Mouse (Mus musculus): ENCODE measurements at regions not wholly inside any gene's neighbourhood (a gene's known extent, or its start where the extent isn't known, plus 50 kb on each side); places are given as distances from the start of the nearest gene placed in this dataset.

GRCm38 (mm10) chrX:76077781-76078180, 186.3 kb upstream of the Cldn34b3 start:
- no peak overlapping the region for H3K4me2 ChIP-seq (ENCODE audit: low read length)
- no peak for ATAC-seq (ENCODE audit: insufficient number of reproducible peaks, insufficient read depth, low FRiP score, low read depth)
- H3K9me3 ChIP-seq (ENCODE audit: control insufficient read depth, low read length) = no peaks in the 10 kb centered on the region
- no peaks in the 10 kb centered on the region for H3K36me3 ChIP-seq (ENCODE audit: control insufficient read depth, insufficient read depth, low read length)
- no peaks in the 10 kb centered on the region for H3K4me1 ChIP-seq (ENCODE audit: control insufficient read depth in 2 of 2, insufficient read depth in 2 of 2, low read length in 2 of 2)
- no peak overlapping the region for H3K9ac ChIP-seq (ENCODE audit: low read length)
- no peak overlapping the region for H3K4me3 ChIP-seq (ENCODE audit: control insufficient read depth in 1 of 2, insufficient read depth in 1 of 2, low read depth in 1 of 2, low read length in 2 of 2)
- 85% methylated on average over 3 of the region's 3 CpGs for WGBS
- H3K27ac ChIP-seq (replicated peaks in 1 of 2; ENCODE audit: control insufficient read depth in 1 of 2, insufficient read depth in 1 of 2, low read depth in 2 of 2, low read length in 2 of 2) = no peak overlapping the region
- no peaks in the 10 kb centered on the region for H3K27me3 ChIP-seq (ENCODE audit: control insufficient read depth, insufficient read depth, low read length)

- no peak for ATAC-seq (ENCODE audit: insufficient number of reproducible peaks, insufficient read depth, low FRiP score, low read depth)
- H3K27ac ChIP-seq (replicated peaks in 1 of 2; ENCODE audit: control insufficient read depth in 1 of 2, insufficient read depth in 1 of 2, low read depth in 2 of 2, low read length in 2 of 2) = no peak overlapping the region
- H3K9me3 ChIP-seq (ENCODE audit: control insufficient read depth, low read length) = no peaks in the 10 kb centered on the region
These were observed 181.4 kb upstream of the Cldn34b3 start for GRCm38 (mm10) chrX:76082670-76083069.

GRCm38 (mm10) chrX:76110763-76111474, 153.2 kb upstream of the Cldn34b3 start:
- WGBS = 35% methylated on average over 4 of the region's 4 CpGs
- H3K4me1 ChIP-seq (ENCODE audit: control insufficient read depth in 2 of 2, insufficient read depth in 2 of 2, low read length in 2 of 2) = no peaks in the 10 kb centered on the region
- H3K4me2 ChIP-seq (ENCODE audit: low read length) = no peak overlapping the region
- no peaks in the 10 kb centered on the region for H3K9me3 ChIP-seq (ENCODE audit: control insufficient read depth, low read length)
- no peak for ATAC-seq (ENCODE audit: insufficient number of reproducible peaks, insufficient read depth, low FRiP score, low read depth)
- no peak overlapping the region for H3K9ac ChIP-seq (ENCODE audit: low read length)
- H3K36me3 ChIP-seq (ENCODE audit: control insufficient read depth, insufficient read depth, low read length) = no peaks in the 10 kb centered on the region
- H3K4me3 ChIP-seq (ENCODE audit: control insufficient read depth in 1 of 2, insufficient read depth in 1 of 2, low read depth in 1 of 2, low read length in 2 of 2) = no peak overlapping the region
- H3K27me3 ChIP-seq (ENCODE audit: control insufficient read depth, insufficient read depth, low read length) = no peaks in the 10 kb centered on the region
- H3K27ac ChIP-seq (replicated peaks in 1 of 2; ENCODE audit: control insufficient read depth in 1 of 2, insufficient read depth in 1 of 2, low read depth in 2 of 2, low read length in 2 of 2) = peak overlapping the region; percentile 3 to 64; a peak in 3 of 4 replicates

More at GRCm38 (mm10) chrX:76082670-76083069, 181.4 kb upstream of the Cldn34b3 start:
- no peaks in the 10 kb centered on the region for H3K4me1 ChIP-seq (ENCODE audit: control insufficient read depth in 2 of 2, insufficient read depth in 2 of 2, low read length in 2 of 2)
- H3K36me3 ChIP-seq (ENCODE audit: control insufficient read depth, insufficient read depth, low read length) = no peaks in the 10 kb centered on the region
- H3K27me3 ChIP-seq (ENCODE audit: control insufficient read depth, insufficient read depth, low read length) = no peaks in the 10 kb centered on the region
- H3K4me3 ChIP-seq (ENCODE audit: control insufficient read depth in 1 of 2, insufficient read depth in 1 of 2, low read depth in 1 of 2, low read length in 2 of 2) = no peak overlapping the region
- 58% methylated on average over 4 of the region's 4 CpGs for WGBS
- H3K9ac ChIP-seq (ENCODE audit: low read length) = no peak overlapping the region
- no peak overlapping the region for H3K4me2 ChIP-seq (ENCODE audit: low read length)

GRCm38 (mm10) chrX:76116086-76116485, 148.0 kb upstream of the Cldn34b3 start:
- Histone ChIP-seq H3K27ac (replicated peaks in 1 of 2; ENCODE audit: control insufficient read depth in 1 of 2, insufficient read depth in 1 of 2, low read depth in 2 of 2, low read length in 2 of 2) (no peak overlapping the region), H3K4me1 (ENCODE audit: control insufficient read depth in 2 of 2, insufficient read depth in 2 of 2, low read length in 2 of 2) (no peaks in the 10 kb centered on the region; a peak in 2 of 4 replicates), H3K27me3 (ENCODE audit: control insufficient read depth, insufficient read depth, low read length) (no peaks in the 10 kb centered on the region), H3K36me3 (ENCODE audit: control insufficient read depth, insufficient read depth, low read length) (no peaks in the 10 kb centered on the region), H3K4me2 (ENCODE audit: low read length) (no peak overlapping the region), H3K9ac (ENCODE audit: low read length) (no peak overlapping the region), H3K9me3 (ENCODE audit: control insufficient read depth, low read length) (no peaks in the 10 kb centered on the region), H3K4me3 (ENCODE audit: control insufficient read depth in 1 of 2, insufficient read depth in 1 of 2, low read depth in 1 of 2, low read length in 2 of 2) (no peak overlapping the region)
- 39% methylated on average over 1 of the region's 1 CpGs for WGBS
- ATAC-seq (ENCODE audit: insufficient number of reproducible peaks, insufficient read depth, low FRiP score, low read depth) = no peak

- H3K4me3 ChIP-seq (ENCODE audit: control insufficient read depth in 1 of 2, insufficient read depth in 1 of 2, low read depth in 1 of 2, low read length in 2 of 2) = no peak overlapping the region
- no peak overlapping the region for H3K4me2 ChIP-seq (ENCODE audit: low read length)
- ATAC-seq (ENCODE audit: insufficient number of reproducible peaks, insufficient read depth, low FRiP score, low read depth) = no peak
- no peaks in the 10 kb centered on the region for H3K36me3 ChIP-seq (ENCODE audit: control insufficient read depth, insufficient read depth, low read length)
- H3K4me1 ChIP-seq (ENCODE audit: control insufficient read depth in 2 of 2, insufficient read depth in 2 of 2, low read length in 2 of 2) = no peaks in the 10 kb centered on the region; a peak in 2 of 4 replicates
- no peak overlapping the region for H3K27ac ChIP-seq (replicated peaks in 1 of 2; ENCODE audit: control insufficient read depth in 1 of 2, insufficient read depth in 1 of 2, low read depth in 2 of 2, low read length in 2 of 2)
- H3K9ac ChIP-seq (ENCODE audit: low read length) = no peak overlapping the region
- no peaks in the 10 kb centered on the region for H3K27me3 ChIP-seq (ENCODE audit: control insufficient read depth, insufficient read depth, low read length)
- H3K9me3 ChIP-seq (ENCODE audit: control insufficient read depth, low read length) = no peaks in the 10 kb centered on the region
- WGBS = 74% methylated on average over 1 of the region's 1 CpGs
These were observed 147.5 kb upstream of the Cldn34b3 start for GRCm38 (mm10) chrX:76116562-76116961.

- Histone ChIP-seq H3K9ac (ENCODE audit: low read length) (no peak overlapping the region), H3K36me3 (ENCODE audit: control insufficient read depth, insufficient read depth, low read length) (no peaks in the 10 kb centered on the region), H3K27me3 (ENCODE audit: control insufficient read depth, insufficient read depth, low read length) (no peaks in the 10 kb centered on the region), H3K4me1 (ENCODE audit: control insufficient read depth in 2 of 2, insufficient read depth in 2 of 2, low read length in 2 of 2) (peaks cover 0 to 14% of the 10 kb centered on the region in 2 experiments; a peak in 3 of 4 replicates), H3K4me3 (ENCODE audit: control insufficient read depth in 1 of 2, insufficient read depth in 1 of 2, low read depth in 1 of 2, low read length in 2 of 2) (no peak overlapping the region), H3K4me2 (ENCODE audit: low read length) (no peak overlapping the region), H3K27ac (replicated peaks in 1 of 2; ENCODE audit: control insufficient read depth in 1 of 2, insufficient read depth in 1 of 2, low read depth in 2 of 2, low read length in 2 of 2) (no peak overlapping the region), H3K9me3 (ENCODE audit: control insufficient read depth, low read length) (no peaks in the 10 kb centered on the region)
- no peak for ATAC-seq (ENCODE audit: insufficient number of reproducible peaks, insufficient read depth, low FRiP score, low read depth)
- 24% methylated on average over 3 of the region's 3 CpGs for WGBS
These were observed 143.2 kb upstream of the Cldn34b3 start for GRCm38 (mm10) chrX:76120936-76121335.

- no peaks in the 10 kb centered on the region for H3K27me3 ChIP-seq (ENCODE audit: control insufficient read depth, insufficient read depth, low read length)
- no peak overlapping the region for H3K4me3 ChIP-seq (ENCODE audit: control insufficient read depth in 1 of 2, insufficient read depth in 1 of 2, low read depth in 1 of 2, low read length in 2 of 2)
- WGBS = 14% methylated on average over 2 of the region's 2 CpGs
- no peak overlapping the region for H3K4me2 ChIP-seq (ENCODE audit: low read length)
- no peak for ATAC-seq (ENCODE audit: insufficient number of reproducible peaks, insufficient read depth, low FRiP score, low read depth)
- H3K4me1 ChIP-seq (ENCODE audit: control insufficient read depth in 2 of 2, insufficient read depth in 2 of 2, low read length in 2 of 2) = peaks cover 0 to 14% of the 10 kb centered on the region in 2 experiments; a peak in 2 of 4 replicates
- H3K9me3 ChIP-seq (ENCODE audit: control insufficient read depth, low read length) = no peaks in the 10 kb centered on the region
- no peaks in the 10 kb centered on the region for H3K36me3 ChIP-seq (ENCODE audit: control insufficient read depth, insufficient read depth, low read length)
- no peak overlapping the region for H3K9ac ChIP-seq (ENCODE audit: low read length)
- H3K27ac ChIP-seq (replicated peaks in 1 of 2; ENCODE audit: control insufficient read depth in 1 of 2, insufficient read depth in 1 of 2, low read depth in 2 of 2, low read length in 2 of 2) = peak overlapping the region; percentile 37; a peak in 1 of 4 replicates
These were observed 140.7 kb upstream of the Cldn34b3 start for GRCm38 (mm10) chrX:76123355-76123754.

GRCm38 (mm10) chrX:76137729-76138128, 126.4 kb upstream of the Cldn34b3 start:
- no peaks in the 10 kb centered on the region for H3K9me3 ChIP-seq (ENCODE audit: control insufficient read depth, low read length)
- 17% methylated on average over 2 of the region's 2 CpGs for WGBS
- H3K27ac ChIP-seq (replicated peaks in 1 of 2; ENCODE audit: control insufficient read depth in 1 of 2, insufficient read depth in 1 of 2, low read depth in 2 of 2, low read length in 2 of 2) = no peak overlapping the region
- no peak overlapping the region for H3K4me2 ChIP-seq (ENCODE audit: low read length)
- H3K27me3 ChIP-seq (ENCODE audit: control insufficient read depth, insufficient read depth, low read length) = no peaks in the 10 kb centered on the region
- H3K4me3 ChIP-seq (ENCODE audit: control insufficient read depth in 1 of 2, insufficient read depth in 1 of 2, low read depth in 1 of 2, low read length in 2 of 2) = no peak overlapping the region
- no peak overlapping the region for H3K9ac ChIP-seq (ENCODE audit: low read length)
- no peaks in the 10 kb centered on the region for H3K4me1 ChIP-seq (ENCODE audit: control insufficient read depth in 2 of 2, insufficient read depth in 2 of 2, low read length in 2 of 2)
- no peak for ATAC-seq (ENCODE audit: insufficient number of reproducible peaks, insufficient read depth, low FRiP score, low read depth)
- no peaks in the 10 kb centered on the region for H3K36me3 ChIP-seq (ENCODE audit: control insufficient read depth, insufficient read depth, low read length)

All from heart, embryonic 14.5 days (tissue).